Mouse (Mus musculus) lung, adult 2 months (tissue): ENCODE data around the gene Anapc7.

Source experiments
- CTCF ChIP-seq: fragments of 200-500 bp; IDR thresholded peaks from 2 replicates; pipeline ENCODE4 v1.5.1; 2011; ENCODE audit warnings: mild to moderate bottlenecking, low read length, control low read depth; ENCODE audit not compliant: insufficient read depth
- POLR2A ChIP-seq: fragments of 200-500 bp; IDR thresholded peaks from 2 replicates; pipeline ENCODE4 v1.6.1; 2011; ENCODE audit warnings: low read depth, mild to moderate bottlenecking, control low read depth, low read length, borderline replicate concordance; ENCODE audit errors: extremely low read depth

DNA sequence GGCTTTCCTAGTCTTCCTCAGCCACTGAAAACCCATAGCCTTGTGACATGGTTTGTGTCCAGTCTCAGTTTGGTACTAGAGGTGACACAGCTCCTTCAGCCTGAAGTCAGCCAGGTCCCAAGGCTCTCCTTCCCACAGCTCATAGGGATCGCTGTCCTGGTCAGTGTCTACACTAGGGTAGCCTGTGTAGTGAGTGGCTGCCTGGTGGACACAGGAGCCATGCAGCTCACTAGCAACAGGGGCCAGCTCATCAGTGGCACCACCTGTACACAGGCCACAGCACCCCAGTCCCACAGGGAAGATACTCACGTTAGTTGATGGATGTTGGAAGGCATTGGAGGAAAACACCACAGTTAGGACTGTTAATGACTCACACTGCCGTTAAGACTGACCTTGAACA, 34.1 kb downstream of the Anapc7 start:
- TF ChIP-seq POLR2A, result no peak
- no peak for TF ChIP-seq CTCF
